Mouse (Mus musculus): ENCODE results near the gene Baiap2. TPM values are rescaled to one million over a fixed set of nuclear protein-coding genes. Genes with fewer than 3 reads are reported as not detected.
A peak's percentile ranks its signal among the peaks of the same experiment; 100 is the strongest.

Gene Baiap2
- 14.8 and 17.7 TPM in 2 replicates for polyA plus RNA-seq (2014; fragmentation: Nextera tagmentation; extraction: Ambion mirVana)

GRCm38 (mm10) chr11:119942727-119943427 lies at the start of gene Baiap2:
Baiap2 (plus strand) TSS chr11:119942763.
- DNase-seq (ENCODE audit: low spot score) (peak; percentile 99), ATAC-seq (ENCODE audit: insufficient number of reproducible peaks, low FRiP score, low TSS enrichment, low read depth) (peak; percentile 92)
- Histone ChIP-seq H3K4me3 (ENCODE audit: low read depth, low read length) (peak within 1 kb of the TSS; percentile 69), H3K27ac (replicated peaks; ENCODE audit: low read depth, low read length) (peak within 1 kb of the TSS; percentile 76), H3K36me3 (ENCODE audit: control insufficient read depth, insufficient read depth, low read length) (no peaks in the 10 kb centered on the region), H3K4me2 (ENCODE audit: low read depth, severe bottlenecking) (peak within 1 kb of the TSS; percentile 81), H3K27me3 (ENCODE audit: control insufficient read depth, insufficient read depth, low read length) (no peaks in the 10 kb centered on the region), H3K9me3 (ENCODE audit: control insufficient read depth, low read length) (no peaks in the 10 kb centered on the region), H3K4me1 (ENCODE audit: control insufficient read depth, insufficient read depth, low read length) (peaks cover 28% of the 10 kb centered on the region), H3K9ac (ENCODE audit: low read length) (peak within 1 kb of the TSS; percentile 71)
- WGBS = under 1% methylated on average over 70 of the region's 79 CpGs

- Histone ChIP-seq H3K27ac (replicated peaks; ENCODE audit: low read depth, low read length) (no peak overlapping the region), H3K4me3 (ENCODE audit: low read depth, low read length) (no peak overlapping the region), H3K4me2 (ENCODE audit: low read depth, severe bottlenecking) (no peak overlapping the region), H3K27me3 (ENCODE audit: control insufficient read depth, insufficient read depth, low read length) (no peaks in the 10 kb centered on the region), H3K36me3 (ENCODE audit: control insufficient read depth, insufficient read depth, low read length) (peaks cover 7% of the 10 kb centered on the region), H3K4me1 (ENCODE audit: control insufficient read depth, insufficient read depth, low read length) (no peaks in the 10 kb centered on the region), H3K9ac (ENCODE audit: low read length) (no peak overlapping the region; the same call in 1 of the 2 replicates), H3K9me3 (ENCODE audit: control insufficient read depth, low read length) (no peaks in the 10 kb centered on the region)
- DNase-seq (ENCODE audit: low spot score) (no peak), ATAC-seq (ENCODE audit: insufficient number of reproducible peaks, low FRiP score, low TSS enrichment, low read depth) (no peak)
- WGBS = 46% methylated on average over 10 of the region's 10 CpGs
Observed at GRCm38 (mm10) chr11:119893667-119894236, 48.8 kb upstream of the Baiap2 start.

- WGBS = 51% methylated on average over 6 of the region's 6 CpGs
- peaks cover 7% of the 10 kb centered on the region for H3K36me3 ChIP-seq (ENCODE audit: control insufficient read depth, insufficient read depth, low read length)
- no peak overlapping the region for H3K4me3 ChIP-seq (ENCODE audit: low read depth, low read length)
- no peaks in the 10 kb centered on the region for H3K4me1 ChIP-seq (ENCODE audit: control insufficient read depth, insufficient read depth, low read length)
- no peak overlapping the region for H3K27ac ChIP-seq (replicated peaks; ENCODE audit: low read depth, low read length)
- no peaks in the 10 kb centered on the region for H3K9me3 ChIP-seq (ENCODE audit: control insufficient read depth, low read length)
- H3K9ac ChIP-seq (ENCODE audit: low read length) = no peak overlapping the region
- no peak overlapping the region for H3K4me2 ChIP-seq (ENCODE audit: low read depth, severe bottlenecking)
- ATAC-seq (ENCODE audit: insufficient number of reproducible peaks, low FRiP score, low TSS enrichment, low read depth) (no peak), DNase-seq (ENCODE audit: low spot score) (no peak)
- H3K27me3 ChIP-seq (ENCODE audit: control insufficient read depth, insufficient read depth, low read length) = no peaks in the 10 kb centered on the region
Observed at GRCm38 (mm10) chr11:119894634-119895033, 47.9 kb upstream of the Baiap2 start.

GRCm38 (mm10) chr11:119897041-119897440 lies 45.5 kb upstream of the Baiap2 start:
- Histone ChIP-seq H3K27ac (replicated peaks; ENCODE audit: low read depth, low read length) (no peak overlapping the region), H3K9me3 (ENCODE audit: control insufficient read depth, low read length) (no peaks in the 10 kb centered on the region), H3K4me3 (ENCODE audit: low read depth, low read length) (no peak overlapping the region), H3K9ac (ENCODE audit: low read length) (no peak overlapping the region), H3K4me2 (ENCODE audit: low read depth, severe bottlenecking) (no peak overlapping the region), H3K36me3 (ENCODE audit: control insufficient read depth, insufficient read depth, low read length) (peaks cover 4% of the 10 kb centered on the region), H3K4me1 (ENCODE audit: control insufficient read depth, insufficient read depth, low read length) (no peaks in the 10 kb centered on the region), H3K27me3 (ENCODE audit: control insufficient read depth, insufficient read depth, low read length) (no peaks in the 10 kb centered on the region)
- WGBS = 82% methylated on average over 9 of the region's 9 CpGs
- ATAC-seq (ENCODE audit: insufficient number of reproducible peaks, low FRiP score, low TSS enrichment, low read depth) = no peak
- DNase-seq (ENCODE audit: low spot score) = no peak

GRCm38 (mm10) chr11:119898976-119899375 lies 43.6 kb upstream of the Baiap2 start:
- Histone ChIP-seq H3K4me1 (ENCODE audit: control insufficient read depth, insufficient read depth, low read length) (no peaks in the 10 kb centered on the region), H3K4me2 (ENCODE audit: low read depth, severe bottlenecking) (no peak overlapping the region), H3K27me3 (ENCODE audit: control insufficient read depth, insufficient read depth, low read length) (no peaks in the 10 kb centered on the region), H3K4me3 (ENCODE audit: low read depth, low read length) (no peak overlapping the region), H3K9ac (ENCODE audit: low read length) (no peak overlapping the region), H3K27ac (replicated peaks; ENCODE audit: low read depth, low read length) (no peak overlapping the region), H3K36me3 (ENCODE audit: control insufficient read depth, insufficient read depth, low read length) (peaks cover 2% of the 10 kb centered on the region; the same call in 1 of the 2 replicates), H3K9me3 (ENCODE audit: control insufficient read depth, low read length) (no peaks in the 10 kb centered on the region)
- WGBS = 88% methylated on average over 11 of the region's 11 CpGs
- no peak for DNase-seq (ENCODE audit: low spot score)
- no peak for ATAC-seq (ENCODE audit: insufficient number of reproducible peaks, low FRiP score, low TSS enrichment, low read depth)

- Histone ChIP-seq H3K9me3 (ENCODE audit: control insufficient read depth, low read length) (no peaks in the 10 kb centered on the region), H3K4me2 (ENCODE audit: low read depth, severe bottlenecking) (no peak overlapping the region), H3K27me3 (ENCODE audit: control insufficient read depth, insufficient read depth, low read length) (0 out of 2 replicates have a peak, but pooled peaks cover 2% of the 10 kb centered on the region), H3K36me3 (ENCODE audit: control insufficient read depth, insufficient read depth, low read length) (peaks cover 2% of the 10 kb centered on the region; the same call in 1 of the 2 replicates), H3K4me3 (ENCODE audit: low read depth, low read length) (no peak overlapping the region), H3K27ac (replicated peaks; ENCODE audit: low read depth, low read length) (no peak overlapping the region), H3K9ac (ENCODE audit: low read length) (no peak overlapping the region), H3K4me1 (ENCODE audit: control insufficient read depth, insufficient read depth, low read length) (no peaks in the 10 kb centered on the region)
- ATAC-seq (ENCODE audit: insufficient number of reproducible peaks, low FRiP score, low TSS enrichment, low read depth) (no peak), DNase-seq (ENCODE audit: low spot score) (no peak)
- 67% methylated on average over 4 of the region's 4 CpGs for WGBS
Observed at GRCm38 (mm10) chr11:119901174-119901573, 41.4 kb upstream of the Baiap2 start.

GRCm38 (mm10) chr11:119902891-119903290 lies 39.7 kb upstream of the Baiap2 start:
- DNase-seq (ENCODE audit: low spot score) (no peak), ATAC-seq (ENCODE audit: insufficient number of reproducible peaks, low FRiP score, low TSS enrichment, low read depth) (no peak)
- H3K4me1 ChIP-seq (ENCODE audit: control insufficient read depth, insufficient read depth, low read length) = no peaks in the 10 kb centered on the region
- H3K27ac ChIP-seq (replicated peaks; ENCODE audit: low read depth, low read length) = no peak overlapping the region
- 84% methylated on average over 4 of the region's 4 CpGs for whole genome bisulfite sequencing
- no peak overlapping the region for H3K4me3 ChIP-seq (ENCODE audit: low read depth, low read length)
- H3K9ac ChIP-seq (ENCODE audit: low read length) = no peak overlapping the region
- H3K4me2 ChIP-seq (ENCODE audit: low read depth, severe bottlenecking) = no peak overlapping the region
- no peaks in the 10 kb centered on the region for H3K9me3 ChIP-seq (ENCODE audit: control insufficient read depth, low read length)
- peaks cover 2% of the 10 kb centered on the region; the same call in 1 of the 2 replicates for H3K36me3 ChIP-seq (ENCODE audit: control insufficient read depth, insufficient read depth, low read length)
- 0 out of 2 replicates have a peak, but pooled peaks cover 2% of the 10 kb centered on the region for H3K27me3 ChIP-seq (ENCODE audit: control insufficient read depth, insufficient read depth, low read length)

GRCm38 (mm10) chr11:119904621-119905286 lies 37.8 kb upstream of the Baiap2 start:
- H3K27ac ChIP-seq (replicated peaks; ENCODE audit: low read depth, low read length) = no peak overlapping the region
- ATAC-seq (ENCODE audit: insufficient number of reproducible peaks, low FRiP score, low TSS enrichment, low read depth) (peak; percentile 46), DNase-seq (ENCODE audit: low spot score) (peak; percentile 84)
- 35% methylated on average over 5 of the region's 5 CpGs for WGBS
- 0 out of 2 replicates have a peak, but pooled peaks cover 2% of the 10 kb centered on the region for H3K27me3 ChIP-seq (ENCODE audit: control insufficient read depth, insufficient read depth, low read length)
- no peak overlapping the region for H3K4me2 ChIP-seq (ENCODE audit: low read depth, severe bottlenecking)
- H3K9ac ChIP-seq (ENCODE audit: low read length) = no peak overlapping the region
- H3K4me1 ChIP-seq (ENCODE audit: control insufficient read depth, insufficient read depth, low read length) = peaks cover 3% of the 10 kb centered on the region
- no peaks in the 10 kb centered on the region for H3K36me3 ChIP-seq (ENCODE audit: control insufficient read depth, insufficient read depth, low read length)
- no peaks in the 10 kb centered on the region for H3K9me3 ChIP-seq (ENCODE audit: control insufficient read depth, low read length)
- H3K4me3 ChIP-seq (ENCODE audit: low read depth, low read length) = no peak overlapping the region

All from limb, embryonic 11.5 days (tissue).